Mouse (Mus musculus): ENCODE results near the gene Ppp1r11.

DNA sequence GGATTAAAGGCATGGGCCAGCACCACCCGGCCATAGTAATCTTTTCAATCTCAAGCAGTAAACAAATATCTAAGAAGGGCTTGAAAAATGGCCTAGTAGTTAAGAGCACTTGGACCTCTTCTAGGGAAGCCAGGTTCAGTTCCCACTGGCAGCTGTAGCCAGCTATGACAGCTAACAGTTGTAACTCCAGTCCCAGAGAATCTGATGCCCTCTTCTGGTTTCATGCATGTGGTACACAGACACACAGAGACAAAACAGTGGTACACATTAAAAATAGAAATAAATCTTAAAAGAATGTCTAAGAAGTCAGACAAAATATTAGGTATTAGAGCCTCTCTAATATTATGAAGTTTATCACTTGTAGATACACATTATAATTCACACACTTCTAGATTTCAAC lies 9.6 kb upstream of the Ppp1r11 start:
- TF ChIP-seq EP300 (IDR thresholded peaks at IDR 0.05; ENCODE audit: low read depth) = no peak
- TF ChIP-seq CTCF (IDR thresholded peaks at IDR 0.05; ENCODE audit: low read depth) = no peak
